Mouse (Mus musculus): ENCODE measurements at regions not wholly inside any gene's neighbourhood (a gene's known extent, or its start where the extent isn't known, plus 50 kb on each side); places are given as distances from the start of the nearest gene placed in this dataset.

DNA sequence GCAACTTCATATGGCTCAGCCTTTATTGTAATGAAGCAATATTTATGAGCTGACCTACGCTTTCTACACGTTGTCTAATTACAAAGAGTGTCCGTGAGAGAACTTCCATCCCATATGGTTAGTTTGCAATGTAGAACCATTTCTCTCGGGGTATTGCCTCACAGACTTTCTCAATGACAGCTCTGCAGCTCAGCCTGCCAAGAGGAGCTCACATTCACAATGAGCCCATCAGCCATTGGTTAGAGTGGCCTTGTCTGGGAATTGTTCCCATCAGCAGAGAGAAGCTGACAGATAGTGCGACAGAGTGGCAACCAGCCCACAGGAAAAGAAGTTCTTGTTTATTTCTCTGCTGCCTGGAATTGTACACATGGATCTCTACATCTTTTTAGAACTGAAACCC lies 409.7 kb downstream of the Zfp704 start:
- H3K4me1 ChIP-seq: no peaks in the 10 kb centered on the region
- no peak overlapping the region for H3K27ac ChIP-seq
- H3K4me2 ChIP-seq (replicated peaks): no peak overlapping the region
- H3K4me3 ChIP-seq: no peak overlapping the region
- no peaks in the 10 kb centered on the region for H3K36me3 ChIP-seq
- no peak for ATAC-seq (ENCODE audit: low FRiP score, low read depth)
- no peaks in the 10 kb centered on the region for H3K27me3 ChIP-seq (replicated peaks)
- no peaks in the 10 kb centered on the region for H3K9me3 ChIP-seq
- 82% methylated on average over 5 of the region's 5 CpGs for WGBS
- H3K9ac ChIP-seq: no peak overlapping the region

DNA sequence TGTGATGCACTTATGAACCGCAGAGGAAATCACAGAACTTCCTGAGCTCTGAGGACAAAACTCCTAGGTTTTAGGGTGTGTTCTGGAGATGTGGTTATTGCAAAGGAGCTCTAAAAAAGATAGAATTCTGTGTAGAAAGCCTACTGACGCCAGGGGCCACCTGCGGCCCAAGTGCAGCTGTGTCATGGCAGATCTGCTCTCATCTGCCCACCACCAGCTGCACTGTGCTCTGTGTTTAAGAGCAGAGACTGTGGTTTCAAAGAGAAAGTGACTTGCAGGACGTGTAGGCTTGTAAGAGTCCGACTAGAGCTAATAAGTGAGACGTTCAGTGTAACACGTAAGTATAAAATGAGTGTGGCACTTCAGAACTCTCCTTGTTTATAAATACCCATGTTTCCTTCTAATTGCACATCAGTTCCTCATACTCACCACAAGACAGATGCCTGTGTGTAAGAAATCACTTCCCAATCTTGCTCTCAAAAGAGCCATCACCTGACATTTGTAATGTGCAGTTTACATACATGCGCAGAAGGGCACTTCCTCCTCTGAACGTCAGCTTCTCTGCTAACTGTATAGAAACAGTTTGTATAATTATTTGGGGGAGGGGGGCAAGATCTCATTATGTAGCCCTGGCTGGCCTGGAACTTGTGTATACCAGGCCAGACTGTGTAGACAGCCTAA lies 411.1 kb downstream of the Zfp704 start:
- no peak for ATAC-seq (ENCODE audit: low FRiP score, low read depth)
- Histone ChIP-seq H3K27ac (no peak overlapping the region), H3K4me2 (replicated peaks) (no peak overlapping the region), H3K4me3 (no peak overlapping the region), H3K36me3 (no peaks in the 10 kb centered on the region), H3K4me1 (no peaks in the 10 kb centered on the region), H3K9me3 (no peaks in the 10 kb centered on the region), H3K9ac (no peak overlapping the region), H3K27me3 (replicated peaks) (no peaks in the 10 kb centered on the region)
- WGBS: 87% methylated on average over 9 of the region's 9 CpGs

DNA sequence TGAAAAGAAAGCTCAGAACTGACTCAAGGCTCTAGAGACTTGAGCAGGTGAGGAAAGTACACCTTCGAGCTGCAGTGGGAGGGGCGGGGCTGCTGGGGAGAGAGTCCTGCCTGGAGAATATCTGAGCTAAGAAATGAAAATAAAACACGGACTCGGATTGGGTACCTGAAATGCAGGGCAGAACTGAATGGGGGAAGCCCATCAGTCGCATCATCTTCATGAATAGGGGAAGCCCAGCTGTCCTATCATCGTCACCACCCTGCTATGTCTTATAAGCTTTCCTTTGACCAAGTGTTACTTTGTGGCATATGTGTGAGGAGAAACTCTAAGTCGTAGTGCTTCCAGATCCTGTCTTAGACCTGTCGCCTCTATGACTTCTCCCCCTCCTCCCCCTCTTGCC lies 414.1 kb downstream of the Zfp704 start:
- Histone ChIP-seq H3K9me3 (no peaks in the 10 kb centered on the region), H3K27ac (no peak overlapping the region), H3K27me3 (replicated peaks) (no peaks in the 10 kb centered on the region), H3K9ac (no peak overlapping the region), H3K4me3 (no peak overlapping the region), H3K4me2 (replicated peaks) (no peak overlapping the region), H3K4me1 (no peaks in the 10 kb centered on the region), H3K36me3 (no peaks in the 10 kb centered on the region)
- no peak for ATAC-seq (ENCODE audit: low FRiP score, low read depth)
- 90% methylated on average over 8 of the region's 8 CpGs for WGBS

DNA sequence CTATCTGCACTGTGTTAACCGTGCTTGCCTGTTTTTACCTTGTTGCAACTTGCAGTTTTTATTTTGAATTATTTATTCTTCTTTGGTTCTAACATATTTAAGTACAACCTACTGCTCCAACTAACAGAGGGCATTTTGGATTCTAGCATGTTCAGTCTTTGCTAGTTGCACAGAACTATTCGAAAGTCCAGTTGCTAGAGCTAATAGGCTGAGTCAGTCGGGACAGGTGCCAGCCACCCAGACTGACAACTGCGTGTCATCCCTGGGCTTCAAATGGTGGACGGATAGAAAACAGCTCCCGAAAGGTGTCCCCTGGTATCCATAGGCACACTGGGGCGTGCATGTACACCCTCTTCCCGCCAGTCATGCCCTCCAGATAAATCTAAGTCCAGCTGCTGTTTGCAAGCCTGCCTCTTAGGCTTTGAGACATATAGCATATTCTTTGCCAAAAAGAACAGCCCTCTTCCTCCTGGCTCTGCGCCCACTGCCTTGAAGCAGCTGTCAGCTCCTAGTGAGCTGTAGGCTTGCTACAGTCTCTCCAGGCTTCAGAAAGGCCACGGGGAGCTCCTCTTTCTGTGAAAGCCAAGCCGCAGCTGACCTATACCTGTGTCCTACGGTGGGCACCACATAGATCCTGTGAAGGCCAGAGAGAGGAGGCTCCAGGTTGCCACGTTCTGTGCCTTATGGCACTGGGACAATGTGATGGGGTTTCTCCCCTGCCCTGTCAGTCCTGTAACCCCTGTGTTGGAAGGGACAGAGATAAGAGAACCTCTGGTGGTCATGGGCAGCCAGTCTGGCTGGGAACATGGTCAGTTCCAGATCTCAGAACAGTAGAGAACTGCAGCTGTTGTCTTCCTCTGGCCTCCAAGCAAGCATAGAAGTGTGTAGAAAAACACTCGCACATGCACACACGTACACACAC lies 420.3 kb downstream of the Zfp704 start:
- ATAC-seq (ENCODE audit: low FRiP score, low read depth): no peak
- Histone ChIP-seq H3K4me3 (no peak overlapping the region), H3K9ac (no peak overlapping the region), H3K27me3 (replicated peaks) (no peaks in the 10 kb centered on the region), H3K4me2 (replicated peaks) (no peak overlapping the region), H3K27ac (no peak overlapping the region), H3K36me3 (no peaks in the 10 kb centered on the region), H3K4me1 (no peaks in the 10 kb centered on the region), H3K9me3 (no peaks in the 10 kb centered on the region)
- WGBS: 88% methylated on average over 15 of the region's 15 CpGs

DNA sequence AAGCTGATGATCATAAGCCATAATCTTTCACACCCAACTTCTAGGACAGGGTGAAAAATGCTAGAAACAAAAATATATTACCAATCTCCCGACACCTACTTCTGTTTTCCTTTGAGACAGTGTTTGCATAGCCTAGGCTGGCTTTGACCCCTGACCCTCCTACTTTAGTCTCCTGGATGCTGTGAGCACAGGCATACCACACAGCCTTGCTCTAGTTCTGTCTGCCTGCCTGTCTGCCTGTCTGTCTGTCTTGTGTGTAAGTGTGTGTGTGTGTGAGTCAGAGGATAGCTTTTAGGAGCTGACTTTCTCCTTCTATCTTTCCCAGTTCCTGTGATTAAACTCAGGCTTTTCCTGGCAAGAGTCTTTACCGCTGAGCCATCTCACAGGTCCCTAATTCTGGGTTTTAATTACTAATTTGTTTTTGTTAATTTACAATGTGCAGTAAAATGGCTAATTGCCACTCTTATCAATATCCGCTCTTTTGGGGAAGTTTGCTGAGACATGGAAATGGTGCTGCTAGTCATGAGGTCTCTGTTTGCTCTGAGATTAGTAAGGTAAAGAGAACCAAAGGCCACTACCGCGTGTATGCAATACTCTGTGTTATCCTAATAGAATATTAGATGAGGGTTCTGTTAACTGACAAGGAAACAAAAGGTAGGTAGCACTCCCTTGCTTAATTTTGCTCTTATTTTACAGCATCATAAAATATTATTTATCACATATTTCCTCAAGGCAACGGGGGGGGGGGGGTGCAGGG lies 423.3 kb downstream of the Zfp704 start:
- Histone ChIP-seq H3K4me3 (no peak overlapping the region), H3K4me1 (no peaks in the 10 kb centered on the region), H3K4me2 (replicated peaks) (no peak overlapping the region), H3K9ac (no peak overlapping the region), H3K27ac (no peak overlapping the region), H3K36me3 (no peaks in the 10 kb centered on the region), H3K9me3 (no peaks in the 10 kb centered on the region), H3K27me3 (replicated peaks) (no peaks in the 10 kb centered on the region)
- ATAC-seq (ENCODE audit: low FRiP score, low read depth): no peak
- 85% methylated on average over 6 of the region's 6 CpGs for WGBS

DNA sequence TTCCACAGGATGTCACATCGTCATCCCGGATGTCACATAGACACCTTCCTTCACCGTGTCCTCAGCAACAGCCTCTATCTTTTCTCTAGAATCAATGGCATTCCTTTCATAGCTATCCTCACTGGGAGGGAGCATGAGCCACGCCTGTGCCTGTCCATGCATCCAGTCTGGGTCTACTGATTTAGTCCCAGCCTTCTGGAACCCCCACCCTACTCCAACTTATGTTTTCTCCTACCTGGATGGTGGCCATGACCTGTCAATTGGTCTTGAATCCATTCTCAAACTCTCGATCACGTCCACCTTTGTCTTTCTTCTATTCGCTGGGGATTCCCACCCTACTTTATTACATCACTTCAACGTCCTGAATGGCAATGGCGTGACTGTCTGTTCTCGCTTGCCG lies 428.3 kb downstream of the Zfp704 start:
- Histone ChIP-seq H3K36me3 (no peaks in the 10 kb centered on the region), H3K4me2 (replicated peaks) (no peak overlapping the region), H3K9me3 (no peaks in the 10 kb centered on the region), H3K27me3 (replicated peaks) (no peaks in the 10 kb centered on the region), H3K4me3 (no peak overlapping the region), H3K27ac (no peak overlapping the region), H3K9ac (no peak overlapping the region), H3K4me1 (no peaks in the 10 kb centered on the region)
- ATAC-seq (ENCODE audit: low FRiP score, low read depth): no peak
- WGBS: 86% methylated on average over 11 of the region's 11 CpGs

DNA sequence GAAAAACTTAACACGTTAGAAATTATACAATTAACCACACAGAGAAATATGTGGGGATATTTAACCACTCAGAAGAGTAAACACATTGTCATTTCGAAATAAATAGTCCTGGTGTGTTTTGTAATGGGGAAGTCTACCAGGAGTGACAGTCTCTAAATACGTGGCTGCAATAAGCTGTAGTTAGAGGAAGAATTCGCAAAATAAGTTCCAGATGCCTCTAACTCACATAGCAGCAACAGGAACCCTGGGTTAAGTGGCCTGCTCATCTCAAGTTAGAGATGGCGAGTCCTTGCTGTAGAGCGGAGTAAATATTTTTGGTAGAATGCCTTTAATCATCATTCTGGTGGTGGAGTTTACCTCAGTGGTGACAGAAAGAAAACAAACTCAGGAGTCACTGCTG lies 430.2 kb downstream of the Zfp704 start:
- H3K4me2 ChIP-seq (replicated peaks): no peak overlapping the region
- H3K27me3 ChIP-seq (replicated peaks): no peaks in the 10 kb centered on the region
- 79% methylated on average over 6 of the region's 6 CpGs for WGBS
- no peaks in the 10 kb centered on the region for H3K9me3 ChIP-seq
- no peaks in the 10 kb centered on the region for H3K4me1 ChIP-seq
- H3K9ac ChIP-seq: no peak overlapping the region
- no peak for ATAC-seq (ENCODE audit: low FRiP score, low read depth)
- no peak overlapping the region for H3K4me3 ChIP-seq
- no peak overlapping the region for H3K27ac ChIP-seq
- no peaks in the 10 kb centered on the region for H3K36me3 ChIP-seq

DNA sequence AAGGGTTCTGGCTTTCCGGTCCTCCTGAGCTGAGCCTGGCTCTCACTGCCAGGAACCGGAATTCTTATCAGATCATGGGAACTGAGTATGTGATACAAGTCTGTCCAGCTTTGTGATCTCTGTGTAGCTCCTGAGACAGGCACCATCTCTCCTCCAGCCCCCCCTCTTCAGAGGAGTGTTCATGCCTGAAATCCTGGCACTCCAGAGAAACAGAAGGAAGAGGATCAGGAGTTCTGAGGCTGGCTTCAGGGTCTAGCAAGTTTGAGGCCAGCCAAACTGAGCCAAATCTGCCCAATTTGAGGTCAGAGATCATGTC lies 435.4 kb downstream of the Zfp704 start:
- Histone ChIP-seq H3K27ac (no peak overlapping the region), H3K36me3 (no peaks in the 10 kb centered on the region), H3K9me3 (0 out of 2 replicates have a peak, but pooled peaks cover 5% of the 10 kb centered on the region), H3K27me3 (replicated peaks) (peaks cover 5% of the 10 kb centered on the region), H3K4me3 (no peak overlapping the region), H3K4me2 (replicated peaks) (no peak overlapping the region), H3K4me1 (no peaks in the 10 kb centered on the region), H3K9ac (no peak overlapping the region)
- WGBS: 83% methylated on average over 2 of the region's 2 CpGs
- ATAC-seq (ENCODE audit: low FRiP score, low read depth): no peak

DNA sequence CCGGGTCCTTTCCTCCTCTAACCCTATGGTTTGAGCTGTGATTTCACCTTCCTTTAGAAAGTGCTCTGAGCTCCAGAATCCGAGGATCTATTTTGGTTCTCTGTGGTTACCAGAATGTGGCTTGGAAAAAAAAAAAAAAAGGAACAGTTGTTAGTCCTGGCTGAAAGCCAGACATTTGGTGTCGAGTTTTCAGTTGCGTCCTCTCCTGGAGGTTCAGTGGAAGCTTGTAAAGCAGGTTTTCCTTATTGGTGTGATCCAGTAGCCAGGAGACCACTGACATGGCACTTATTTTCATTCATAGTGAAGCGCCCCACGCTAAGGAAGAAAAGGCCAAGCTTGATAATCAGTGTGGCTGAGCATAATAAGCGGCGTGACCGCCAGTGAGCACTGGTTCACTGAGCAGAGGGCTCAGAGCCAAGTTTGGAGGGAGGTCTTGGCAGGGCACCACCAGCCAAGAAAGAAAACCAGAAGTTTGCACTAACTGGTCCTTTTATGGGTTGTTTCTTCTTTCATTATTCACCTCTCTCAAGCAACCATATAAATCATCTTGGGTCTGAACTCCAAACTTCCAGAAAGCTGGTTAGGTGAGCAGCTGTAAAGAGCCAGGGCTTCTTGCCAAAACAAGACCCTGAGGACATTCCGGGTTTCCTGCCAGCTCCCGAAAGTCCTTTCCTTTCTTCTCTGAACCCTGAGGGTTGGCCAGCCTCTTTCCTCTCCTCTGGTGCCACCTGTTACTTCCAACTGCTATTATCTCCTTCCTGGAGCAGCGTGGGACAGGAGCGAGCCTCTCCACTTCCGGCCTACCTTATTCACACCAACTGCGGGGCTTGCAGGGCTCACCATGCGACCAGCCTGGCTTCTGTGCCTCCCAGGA lies 436.0 kb downstream of the Zfp704 start:
- Histone ChIP-seq H3K4me2 (replicated peaks) (no peak overlapping the region), H3K9ac (no peak overlapping the region), H3K36me3 (no peaks in the 10 kb centered on the region), H3K9me3 (0 out of 2 replicates have a peak, but pooled peaks cover 5% of the 10 kb centered on the region), H3K4me3 (no peak overlapping the region), H3K4me1 (no peaks in the 10 kb centered on the region), H3K27me3 (replicated peaks) (peaks cover 5% of the 10 kb centered on the region), H3K27ac (no peak overlapping the region)
- WGBS: 47% methylated on average over 16 of the region's 16 CpGs
- peak; percentile 92 for ATAC-seq (ENCODE audit: low FRiP score, low read depth)

DNA sequence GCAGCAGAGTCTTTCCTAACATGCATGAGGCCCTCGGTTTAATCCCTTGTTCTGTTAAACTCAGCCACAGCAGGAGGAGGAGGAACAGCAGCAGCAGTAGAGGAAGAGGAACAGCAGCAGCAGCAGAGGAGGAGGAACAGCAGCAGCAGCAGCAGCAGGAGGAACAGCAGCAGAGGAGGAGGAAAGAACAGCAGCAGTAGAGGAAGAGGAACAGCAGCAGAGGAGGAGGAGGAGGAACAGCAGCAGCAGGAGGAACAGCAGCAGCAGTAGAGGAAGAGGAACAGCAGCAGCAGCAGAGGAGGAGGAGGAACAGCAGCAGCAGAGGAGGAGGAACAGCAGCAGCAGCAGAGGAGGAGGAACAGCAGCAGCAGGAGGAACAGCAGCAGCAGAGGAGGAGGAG lies 437.9 kb downstream of the Zfp704 start:
- H3K36me3 ChIP-seq: no peaks in the 10 kb centered on the region
- no peak overlapping the region for H3K27ac ChIP-seq
- no peak for ATAC-seq (ENCODE audit: low FRiP score, low read depth)
- WGBS: 44% methylated on average over 1 of the region's 1 CpGs
- H3K4me2 ChIP-seq (replicated peaks): no peak overlapping the region
- H3K4me3 ChIP-seq: no peak overlapping the region
- 0 out of 2 replicates have a peak, but pooled peaks cover 5% of the 10 kb centered on the region for H3K9me3 ChIP-seq
- H3K9ac ChIP-seq: no peak overlapping the region
- peaks cover 5% of the 10 kb centered on the region for H3K27me3 ChIP-seq (replicated peaks)
- H3K4me1 ChIP-seq: no peaks in the 10 kb centered on the region

DNA sequence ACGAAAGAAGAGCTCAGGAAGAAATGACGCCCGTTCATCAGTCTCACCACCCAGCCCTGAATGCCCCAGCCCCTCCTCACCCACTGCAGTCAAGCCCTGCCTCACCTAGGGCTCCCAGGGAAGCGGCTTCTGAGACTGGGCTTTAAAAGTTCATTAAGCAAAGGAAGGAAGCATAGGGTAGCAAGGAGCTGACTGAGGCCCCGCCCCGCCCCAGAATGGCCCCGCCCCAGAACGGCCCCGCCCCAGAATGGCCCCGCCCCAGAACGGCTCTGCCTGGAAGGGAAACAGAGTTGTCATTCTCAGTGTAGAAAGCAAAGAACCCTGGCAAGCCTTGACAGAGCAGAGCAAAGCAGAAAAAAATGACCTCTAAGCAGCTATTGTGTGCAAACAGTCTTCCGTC lies 440.9 kb downstream of the Zfp704 start:
- 62% methylated on average over 12 of the region's 12 CpGs for WGBS
- peaks cover 5% of the 10 kb centered on the region for H3K27me3 ChIP-seq (replicated peaks)
- H3K4me1 ChIP-seq: no peaks in the 10 kb centered on the region
- H3K9me3 ChIP-seq: 0 out of 2 replicates have a peak, but pooled peaks cover 5% of the 10 kb centered on the region
- no peak overlapping the region for H3K4me3 ChIP-seq
- no peaks in the 10 kb centered on the region for H3K36me3 ChIP-seq
- H3K4me2 ChIP-seq (replicated peaks): no peak overlapping the region
- no peak for ATAC-seq (ENCODE audit: low FRiP score, low read depth)
- H3K9ac ChIP-seq: no peak overlapping the region
- H3K27ac ChIP-seq: no peak overlapping the region

Data from neural tube, embryonic 12.5 days (tissue).